Mouse (Mus musculus) retina, embryonic 14.5 days (tissue): ENCODE data around the gene Klhdc8a.

ENCODE experiments used
- DNase-seq: peaks from one replicate; pipeline ENCODE4 v3.0.0-alpha.2; 2015; ENCODE audit warnings: low spot score

The Klhdc8a gene

GRCm38 (mm10) chr1:132317894-132318863, 19.8 kb downstream of the Klhdc8a start:
- no peak for DNase-seq

GRCm38 (mm10) chr1:132319242-132319641, 20.8 kb downstream of the Klhdc8a start:
- no peak for DNase-seq

GRCm38 (mm10) chr1:132321821-132322580, 23.6 kb downstream of the Klhdc8a start:
- no peak for DNase-seq

GRCm38 (mm10) chr1:132322711-132323542, 24.5 kb downstream of the Klhdc8a start:
- DNase-seq = peak; percentile 96

GRCm38 (mm10) chr1:132326777-132327176, 28.4 kb downstream of the Klhdc8a start:
- peak; percentile 48 for DNase-seq

GRCm38 (mm10) chr1:132327477-132327876, 29.1 kb downstream of the Klhdc8a start:
- DNase-seq = no peak

GRCm38 (mm10) chr1:132328565-132328964, 30.1 kb downstream of the Klhdc8a start:
- DNase-seq = no peak

- no peak for DNase-seq
These were observed 31.2 kb downstream of the Klhdc8a start for GRCm38 (mm10) chr1:132329656-132330055.

GRCm38 (mm10) chr1:132330397-132330796, 32.0 kb downstream of the Klhdc8a start:
- no peak for DNase-seq

GRCm38 (mm10) chr1:132331283-132331682, 32.9 kb downstream of the Klhdc8a start:
- no peak for DNase-seq

- DNase-seq = no peak
These were observed 34.8 kb downstream of the Klhdc8a start for GRCm38 (mm10) chr1:132333201-132333600.

- peak; percentile 88 for DNase-seq
These were observed 35.3 kb downstream of the Klhdc8a start for GRCm38 (mm10) chr1:132333675-132334141.

GRCm38 (mm10) chr1:132334178-132334801, 35.9 kb downstream of the Klhdc8a start:
- no peak for DNase-seq

GRCm38 (mm10) chr1:132335378-132335965, 37.0 kb downstream of the Klhdc8a start:
- DNase-seq = peak; percentile 77

GRCm38 (mm10) chr1:132336921-132337320, 38.5 kb downstream of the Klhdc8a start:
- DNase-seq = no peak

- DNase-seq = no peak
These were observed 39.7 kb downstream of the Klhdc8a start for GRCm38 (mm10) chr1:132338027-132338660.

GRCm38 (mm10) chr1:132341731-132342501, 43.5 kb downstream of the Klhdc8a start:
- no peak for DNase-seq

GRCm38 (mm10) chr1:132342518-132342917, 44.1 kb downstream of the Klhdc8a start:
- DNase-seq = no peak

GRCm38 (mm10) chr1:132343191-132343590, 44.8 kb downstream of the Klhdc8a start:
- no peak for DNase-seq

GRCm38 (mm10) chr1:132343656-132344055, 45.2 kb downstream of the Klhdc8a start:
- DNase-seq = no peak
